Mouse (Mus musculus) Muller cell, postnatal 12 days (primary cell): Measurements from ENCODE around the gene Lin7a.

Source experiments
- DNase-seq: peaks from one replicate; pipeline ENCODE4 v3.0.0-alpha.2; 2015; ENCODE audit errors: inconsistent ontology term

The Lin7a gene

DNA sequence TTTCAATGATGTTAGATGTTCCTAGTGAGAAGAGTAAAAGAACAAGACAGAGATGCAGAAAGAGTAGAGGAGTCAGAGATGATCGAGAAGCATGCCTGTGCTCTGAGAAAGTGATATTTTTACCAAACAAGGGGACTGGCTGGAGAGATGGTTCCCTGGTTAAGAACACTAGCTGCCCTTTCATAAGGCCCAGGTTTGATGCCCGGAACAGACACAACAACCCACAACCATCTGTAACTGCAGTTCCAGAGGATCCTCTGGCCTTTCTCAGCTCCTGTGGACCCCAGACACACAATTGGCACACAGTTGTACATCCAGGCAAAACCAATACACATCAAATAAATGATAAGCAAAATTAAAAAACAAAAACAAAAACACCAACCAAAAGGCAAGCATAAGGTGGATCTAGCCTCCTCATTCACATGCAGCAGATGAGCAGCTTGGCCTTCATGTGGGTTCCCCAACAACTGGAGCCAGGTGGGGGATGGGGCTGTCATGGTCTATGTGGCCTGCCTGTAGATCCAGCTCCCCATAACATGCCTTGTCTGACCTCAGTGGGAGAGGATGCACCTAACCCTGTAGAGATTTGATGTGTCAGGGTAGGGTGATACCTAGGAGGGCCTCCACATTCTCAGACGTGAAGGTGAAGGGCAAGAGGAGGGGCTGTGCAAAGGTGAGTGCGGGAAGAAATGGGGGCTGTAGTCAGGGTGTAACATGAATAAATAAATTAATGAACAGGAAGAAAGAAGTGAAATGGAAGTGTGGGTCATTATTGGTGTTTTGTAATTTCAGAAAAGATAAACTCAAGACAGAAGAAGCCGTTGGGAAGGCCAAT lies 178.2 kb downstream of the Lin7a start:
- no peak for DNase-seq

DNA sequence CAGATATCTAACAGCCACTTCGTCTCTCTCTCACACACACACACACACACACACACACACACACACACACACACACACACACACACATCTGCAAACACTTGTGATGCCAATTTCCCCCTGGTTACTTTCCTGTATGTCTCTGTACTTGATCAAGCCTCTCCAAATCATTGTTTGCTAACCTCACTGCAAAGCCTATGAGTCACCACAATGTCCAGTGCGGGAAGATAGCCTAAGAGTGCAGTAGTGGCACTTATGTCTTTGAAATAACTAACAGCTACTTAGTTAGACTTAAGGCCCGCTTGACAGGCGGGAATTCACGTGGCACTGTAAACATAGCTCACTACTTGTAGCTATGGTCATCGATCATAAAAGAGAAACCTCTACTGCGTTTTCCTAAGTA lies 196.3 kb downstream of the Lin7a start:
- DNase-seq = no peak
